Mouse (Mus musculus) lung, postnatal 0 days (tissue): ENCODE data around the gene Tmc8.

Experiments used
- CTCF ChIP-seq: IDR thresholded peaks from 2 replicates; pipeline ENCODE4 v1.5.1; 2016; ENCODE audit warnings: antibody characterized with exemption, mild to moderate bottlenecking
- EP300 ChIP-seq: IDR thresholded peaks from 2 replicates; pipeline ENCODE4 v1.6.1; 2016; ENCODE audit warnings: antibody characterized with exemption, mild to moderate bottlenecking, control low read depth

GRCm38 (mm10) chr11:117814704-117815366, 33.0 kb downstream of the Tmc8 start:
- TF ChIP-seq CTCF, result no peak
- no peak for TF ChIP-seq EP300
